Mouse (Mus musculus) monocyte, adult 5-6 weeks (primary cell): ENCODE data around the gene Helz2. TPM values are rescaled to one million over a fixed set of nuclear protein-coding genes. Genes with fewer than 3 reads are reported as not detected.

Experiments
- total RNA-seq: library from RNA; stranded (forward); fragments of 200-1000, 200-491, 200-594 nt; gene quantifications from 3 replicates; pipeline ENCODE4 v1.2.3, GENCODE M21; 2017

Helz2 gene
- total RNA-seq, 1 experiment from 2014 or later = 29.5 TPM

Other genes with a start within 250 kb of the Helz2 start
- gene Chrna4, start 198.5 kb downstream of the Helz2 start, total RNA-seq = not detected in 3 replicates
- not detected in 3 replicates for gene Kcnq2, start 106.7 kb downstream of the Helz2 start, total RNA-seq
- not detected in 3 replicates for gene Eef1a2, start 85.0 kb downstream of the Helz2 start, total RNA-seq
- 68.9 to 87.3 TPM (median 84.2 TPM) in 3 replicates for gene Ppdpf, start 54.8 kb downstream of the Helz2 start, total RNA-seq
- gene Ptk6, start 39.2 kb downstream of the Helz2 start, total RNA-seq = 0.53 to 3.0 TPM (median 1.8 TPM) in 3 replicates
- gene Srms, start 28.8 kb downstream of the Helz2 start, total RNA-seq = 0.95 to 1.3 TPM in 2 of 3 replicates, not detected in the other
- gene Fndc11, start 22.0 kb downstream of the Helz2 start, total RNA-seq = 0.39 TPM in 1 of 3 replicates, not detected in the others
- 25.1 to 36.4 TPM (median 35.7 TPM) in 3 replicates for gene Gmeb2, start 46.0 kb upstream of the Helz2 start, total RNA-seq
- gene Stmn3, start 72.5 kb upstream of the Helz2 start, total RNA-seq = not detected in 3 replicates
- 34.6 to 46.3 TPM (median 37.2 TPM) in 3 replicates for gene Rtel1, start 77.7 kb upstream of the Helz2 start, total RNA-seq
- 65.6 to 98.9 TPM (median 66.9 TPM) in 3 replicates for gene Zgpat, start 122.9 kb upstream of the Helz2 start, total RNA-seq
- gene Arfrp1, start 123.4 kb upstream of the Helz2 start, total RNA-seq = 51.2 to 71.0 TPM (median 67.9 TPM) in 3 replicates
- gene Lime1, start 138.1 kb upstream of the Helz2 start, total RNA-seq = 55.7 to 137 TPM (median 104 TPM) in 3 replicates
- gene Zbtb46, start 217.4 kb upstream of the Helz2 start, total RNA-seq = 2.3 to 4.3 TPM (median 3.8 TPM) in 3 replicates